Mouse (Mus musculus) urinary bladder, adult 18-20 months (tissue): ENCODE data around the gene 1700030K09Rik.
A peak's percentile ranks its signal among the peaks of the same experiment; 100 is the strongest.

Experiments
- DNase-seq, 2 experiments: peaks; one replicate each; pipeline ENCODE4 v3.0.0; 2022; ENCODE audit warnings: low spot score in 2 of 2, mixed read lengths in 2 of 2

The 1700030K09Rik gene

GRCm38 (mm10) chr8:72443338-72443993 is at the start of gene 1700030K09Rik, which contains the start of gene Calr3:
TSS of gene 1700030K09Rik (plus strand) at chr8:72443880.
TSS of gene Calr3 (minus strand) at chr8:72443870.
- peak; percentile 93 to 98 for DNase-seq

GRCm38 (mm10) chr8:72401381-72401780 is 42.3 kb upstream of the 1700030K09Rik start:
- DNase-seq: no peak

GRCm38 (mm10) chr8:72402981-72403380 is 40.7 kb upstream of the 1700030K09Rik start:
- no peak for DNase-seq

- no peak for DNase-seq
Measured at GRCm38 (mm10) chr8:72407878-72408277, 35.8 kb upstream of the 1700030K09Rik start.

GRCm38 (mm10) chr8:72409443-72409842 is 34.2 kb upstream of the 1700030K09Rik start:
- no peak for DNase-seq

- DNase-seq: no peak
Measured at GRCm38 (mm10) chr8:72413839-72414238, 29.8 kb upstream of the 1700030K09Rik start.

- no peak for DNase-seq
Measured at GRCm38 (mm10) chr8:72415252-72415651, 28.4 kb upstream of the 1700030K09Rik start.

GRCm38 (mm10) chr8:72418073-72418472 is 25.6 kb upstream of the 1700030K09Rik start:
- DNase-seq: no peak

- peak in 1 of 2 experiments; percentile 35 for DNase-seq
Measured at GRCm38 (mm10) chr8:72420571-72421361, 22.9 kb upstream of the 1700030K09Rik start.

- peak; percentile 96 to 98 for DNase-seq
Measured at GRCm38 (mm10) chr8:72421362-72422335, 22.0 kb upstream of the 1700030K09Rik start, which contains the start of gene Eps15l1. TSS of gene Eps15l1 (minus strand) at chr8:72421460.

GRCm38 (mm10) chr8:72422926-72423325 is 20.8 kb upstream of the 1700030K09Rik start:
- DNase-seq: no peak

GRCm38 (mm10) chr8:72429676-72430075 is 14.0 kb upstream of the 1700030K09Rik start:
- no peak for DNase-seq

GRCm38 (mm10) chr8:72434952-72435351 is 8.7 kb upstream of the 1700030K09Rik start:
- DNase-seq: peak; percentile 35 to 46

- DNase-seq: no peak
Measured at GRCm38 (mm10) chr8:72438248-72439015, 5.2 kb upstream of the 1700030K09Rik start.

- DNase-seq: no peak
Measured at GRCm38 (mm10) chr8:72443994-72444350, 292 bp downstream of the 1700030K09Rik start.

- DNase-seq: no peak
Measured at GRCm38 (mm10) chr8:72445071-72445470, 1.4 kb downstream of the 1700030K09Rik start.

- no peak for DNase-seq
Measured at GRCm38 (mm10) chr8:72451516-72451915, 7.8 kb downstream of the 1700030K09Rik start.

GRCm38 (mm10) chr8:72453904-72454303 is 10.2 kb downstream of the 1700030K09Rik start:
- DNase-seq: no peak

- DNase-seq: no peak
Measured at GRCm38 (mm10) chr8:72455317-72455716, 11.6 kb downstream of the 1700030K09Rik start.

GRCm38 (mm10) chr8:72457806-72458205 is 14.1 kb downstream of the 1700030K09Rik start:
- DNase-seq: no peak

GRCm38 (mm10) chr8:72458457-72458856 is 14.8 kb downstream of the 1700030K09Rik start:
- no peak for DNase-seq
